Mouse (Mus musculus) lung, adult 2 months (tissue): ENCODE data around the gene Lmbrd2. TPM values are rescaled to one million over a fixed set of nuclear protein-coding genes. Genes with fewer than 3 reads are reported as not detected.
A peak's percentile ranks its signal among the peaks of the same experiment; 100 is the strongest.

Experiments used
- DNase-seq: peaks from one replicate; pipeline ENCODE4 v3.0.0; 2022
- H3K4me1 ChIP-seq: fragments of 200-500 bp; 2 replicates; pipeline ENCODE4 v1.6.1; 2011; ENCODE audit warnings: low read length; ENCODE audit not compliant: control insufficient read depth, insufficient read depth
- H3K4me3 ChIP-seq: fragments of 200-500 bp; replicated peaks from 2 replicates; pipeline ENCODE3; 2011; ENCODE audit warnings: low read depth, mild to moderate bottlenecking, control low read depth, low read length; ENCODE audit errors: extremely low read depth
- CTCF ChIP-seq: fragments of 200-500 bp; IDR thresholded peaks from 2 replicates; pipeline ENCODE4 v1.5.1; 2011; ENCODE audit warnings: mild to moderate bottlenecking, low read length, control low read depth; ENCODE audit not compliant: insufficient read depth
- POLR2A ChIP-seq: fragments of 200-500 bp; IDR thresholded peaks from 2 replicates; pipeline ENCODE4 v1.6.1; 2011; ENCODE audit warnings: low read depth, mild to moderate bottlenecking, control low read depth, low read length, borderline replicate concordance; ENCODE audit errors: extremely low read depth
- WGBS: fragments of 180-500 bp; shearing (Covaris S2); methylation state at CpG from one replicate; pipeline ENCODE4 v1.1.7; 2018; 5-methylcytosine and 5-hydroxymethylcytosine counted together
- polyA plus RNA-seq: library from polyadenylated mRNA; depleted of rRNA; stranded (reverse); fragments of >200 nt; gene quantifications from 2 replicates; pipeline ENCODE4 v1.2.3, GENCODE M21; 2012; rRNA removed

Lmbrd2 gene
- 7.5 and 15.3 TPM in 2 replicates for polyA plus RNA-seq

- Histone ChIP-seq H3K4me1 (peaks cover 8% of the 10 kb centered on the region), H3K4me3 (peak within 1 kb of the TSS; percentile 97)
- peak; percentile 95 for DNase-seq
- TF ChIP-seq CTCF, result no peak
- peak; percentile 65; the same call in 1 of the 2 replicates for TF ChIP-seq POLR2A
- WGBS, result under 1% methylated on average over 34 of the region's 34 CpGs
Observed at GRCm38 (mm10) chr15:9140252-9140680, at the start of gene Lmbrd2. Gene Lmbrd2, plus strand, starts transcription at chr15:9140550.

GRCm38 (mm10) chr15:9090662-9091061 is 49.7 kb upstream of the Lmbrd2 start:
- no peak for TF ChIP-seq POLR2A
- no peak for TF ChIP-seq CTCF
- Histone ChIP-seq H3K4me3 (no peak overlapping the region), H3K4me1 (no peaks in the 10 kb centered on the region; the same call in 1 of the 2 replicates)
- no peak for DNase-seq
- WGBS, result 75% methylated on average over 5 of the region's 5 CpGs

DNA sequence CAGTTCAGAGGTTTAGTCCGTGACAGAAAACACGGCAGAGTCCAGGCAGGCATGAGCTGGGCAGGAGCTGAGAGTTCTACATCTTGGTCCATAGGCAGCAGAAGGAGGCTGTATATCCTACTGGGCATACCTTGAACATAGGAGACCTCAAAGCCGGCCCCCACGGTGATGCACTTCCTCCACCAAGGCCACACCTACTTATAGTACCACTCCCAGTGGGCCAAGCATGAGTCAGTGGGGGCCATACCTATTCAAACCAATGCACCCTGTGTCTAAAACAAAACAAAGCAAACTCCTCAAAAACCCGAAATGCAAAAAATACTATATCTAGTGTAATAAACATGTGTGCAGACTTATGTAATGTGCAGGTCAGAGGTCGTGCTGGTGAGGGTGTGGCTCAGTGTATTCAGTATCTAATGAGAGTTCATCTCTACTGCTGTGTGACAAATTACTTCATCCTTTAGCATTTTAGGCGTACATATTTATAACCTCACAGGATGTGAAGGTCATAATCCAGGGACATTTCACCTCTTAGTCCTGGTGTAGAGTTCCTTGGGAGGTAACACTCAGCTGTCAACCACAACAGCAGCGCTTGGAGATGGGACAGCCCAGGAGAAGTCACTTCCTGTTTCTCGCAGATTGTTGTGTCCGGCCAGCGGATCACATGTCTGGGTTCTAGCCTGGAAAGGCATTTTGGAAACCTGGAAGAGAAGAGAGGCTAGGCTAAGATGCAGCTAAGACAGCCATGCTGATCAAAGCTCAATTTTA is 46.6 kb upstream of the Lmbrd2 start:
- H3K4me3 ChIP-seq, result no peak overlapping the region
- no peaks in the 10 kb centered on the region; the same call in 1 of the 2 replicates for H3K4me1 ChIP-seq
- 55% methylated on average over 11 of the region's 11 CpGs for WGBS
- TF ChIP-seq CTCF (no peak), POLR2A (no peak)
- no peak for DNase-seq

GRCm38 (mm10) chr15:9094366-9094750 is 46.0 kb upstream of the Lmbrd2 start:
- no peaks in the 10 kb centered on the region; the same call in 1 of the 2 replicates for H3K4me1 ChIP-seq
- TF ChIP-seq CTCF (no peak), POLR2A (no peak)
- peak; percentile 46 for DNase-seq
- 24% methylated on average over 13 of the region's 13 CpGs for WGBS
- H3K4me3 ChIP-seq, result peak overlapping the region; percentile 20

- 92% methylated on average over 4 of the region's 4 CpGs for WGBS
Observed at GRCm38 (mm10) chr15:9096865-9097264, 43.5 kb upstream of the Lmbrd2 start.

DNA sequence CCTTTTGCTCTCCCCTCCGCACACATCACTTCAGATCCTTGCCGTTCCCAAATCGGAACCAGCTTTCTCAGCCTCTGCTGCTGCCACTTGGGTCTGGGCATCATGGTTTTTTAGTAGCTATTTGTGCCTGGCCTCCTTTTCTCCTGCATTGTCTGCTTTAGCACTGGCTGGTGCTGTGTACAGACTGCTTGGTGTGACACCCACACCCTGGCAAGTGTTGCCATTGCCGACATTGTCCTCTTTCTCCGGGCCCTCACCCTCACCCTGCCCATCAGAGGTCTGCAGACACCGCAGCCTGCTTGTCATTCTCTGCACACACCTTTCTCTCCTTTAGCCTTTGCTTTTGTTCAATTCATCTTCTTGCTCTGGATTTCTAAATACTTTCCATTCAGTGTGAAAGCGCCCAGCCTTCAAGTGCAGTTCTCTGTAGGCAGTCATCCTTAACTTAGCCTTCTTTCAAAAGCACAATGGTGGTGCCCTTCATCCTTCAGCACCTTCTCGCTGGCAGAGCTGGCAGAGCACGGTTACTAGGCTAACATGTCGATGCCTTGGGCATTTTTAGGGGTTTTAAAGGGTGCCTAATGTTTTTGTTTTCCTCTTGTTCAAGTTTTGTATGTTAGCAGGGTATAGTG is 39.8 kb upstream of the Lmbrd2 start:
- no peak for DNase-seq
- no peak for TF ChIP-seq POLR2A
- TF ChIP-seq CTCF, result no peak
- 94% methylated on average over 10 of the region's 10 CpGs for WGBS

More at GRCm38 (mm10) chr15:9096865-9097264, 43.5 kb upstream of the Lmbrd2 start:
- no peak for TF ChIP-seq CTCF
- no peak for TF ChIP-seq POLR2A
- Histone ChIP-seq H3K4me1 (no peaks in the 10 kb centered on the region; the same call in 1 of the 2 replicates), H3K4me3 (no peak overlapping the region)
- DNase-seq, result no peak

DNA sequence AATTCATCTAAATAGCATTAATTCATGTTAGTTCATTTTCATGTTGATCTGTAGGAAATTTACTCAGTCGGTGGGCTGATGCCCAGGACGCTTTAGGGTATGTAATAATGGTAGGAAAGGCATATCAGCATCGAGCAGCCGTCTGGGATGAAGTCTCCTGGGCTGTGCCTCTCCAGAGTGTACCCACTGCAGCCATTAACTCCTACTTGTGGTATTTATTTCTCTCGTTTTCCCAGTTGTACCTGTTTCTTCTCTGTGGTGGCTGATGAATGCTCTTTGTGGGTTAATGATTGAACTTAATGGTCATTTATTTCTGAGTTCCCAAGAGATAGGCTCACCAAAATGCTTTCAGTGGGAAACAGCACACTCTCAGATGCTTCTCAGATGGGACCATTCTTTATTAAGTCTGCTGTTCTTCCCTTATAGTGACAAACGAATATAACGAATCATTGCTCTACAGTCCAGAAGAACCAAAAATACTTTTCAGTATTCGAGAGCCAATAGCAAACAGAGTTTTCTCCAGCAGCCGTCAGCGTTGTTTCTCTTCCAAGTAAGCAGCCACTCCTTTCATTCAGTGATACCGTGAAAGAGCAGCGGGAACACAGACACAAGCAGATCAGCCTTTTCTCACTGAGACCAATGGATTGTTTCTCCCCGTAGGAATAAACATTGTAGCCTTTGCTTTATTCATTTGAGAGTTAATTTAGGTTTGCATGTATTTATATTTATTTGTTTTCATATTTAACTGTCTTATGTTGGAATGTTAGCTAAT is 33.9 kb upstream of the Lmbrd2 start:
- TF ChIP-seq POLR2A, result no peak
- no peak for TF ChIP-seq CTCF
- H3K4me1 ChIP-seq, result no peaks in the 10 kb centered on the region
- H3K4me3 ChIP-seq, result no peak overlapping the region
- 76% methylated on average over 13 of the region's 13 CpGs for whole genome bisulfite sequencing
- DNase-seq, result no peak

More for the DNA sequence above, 39.8 kb upstream of the Lmbrd2 start:
- H3K4me1 ChIP-seq, result no peaks in the 10 kb centered on the region
- no peak overlapping the region for H3K4me3 ChIP-seq

DNA sequence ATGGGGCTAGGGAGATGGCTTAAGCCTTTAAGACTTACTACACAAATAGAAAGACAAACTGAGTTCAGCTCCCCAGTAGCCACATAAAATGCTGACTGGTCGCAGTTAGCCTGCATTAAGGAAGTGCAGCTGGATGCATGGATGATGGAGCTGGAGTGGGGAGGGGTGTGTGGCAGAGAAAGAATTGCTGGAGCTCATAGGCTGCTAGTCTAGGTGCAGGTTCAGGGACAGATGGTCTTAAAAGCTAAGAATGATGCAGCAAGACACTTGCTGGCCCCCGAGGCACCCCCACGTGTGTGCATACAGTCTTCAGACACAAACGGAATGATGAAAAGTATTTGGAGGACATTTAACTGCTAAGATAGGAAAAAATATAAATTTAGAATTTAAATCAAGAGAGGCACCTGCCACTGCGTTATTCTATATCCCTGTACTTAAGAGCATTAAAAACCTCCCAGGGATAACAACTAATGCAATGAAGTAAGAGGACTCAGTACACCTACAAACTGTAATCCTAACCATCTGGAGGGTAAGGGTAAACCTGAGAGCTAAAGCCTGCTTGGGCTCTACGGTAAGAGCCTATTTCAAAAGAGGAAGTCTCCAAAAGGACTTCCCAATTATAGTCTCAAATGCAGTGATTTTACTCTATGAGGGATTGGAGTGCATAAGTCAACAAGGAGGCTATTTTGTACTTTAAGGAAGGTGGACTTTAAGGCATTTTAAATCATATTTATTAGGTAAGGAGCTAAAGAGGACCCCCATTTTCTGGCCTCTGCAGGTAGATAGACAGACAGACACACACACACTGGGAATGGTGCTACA is 29.6 kb upstream of the Lmbrd2 start:
- TF ChIP-seq POLR2A, result no peak
- no peak for TF ChIP-seq CTCF
- DNase-seq, result no peak
- Histone ChIP-seq H3K4me3 (no peak overlapping the region), H3K4me1 (no peaks in the 10 kb centered on the region)
- WGBS, result 74% methylated on average over 6 of the region's 6 CpGs

GRCm38 (mm10) chr15:9111648-9112047 is 28.7 kb upstream of the Lmbrd2 start:
- Histone ChIP-seq H3K4me1 (no peaks in the 10 kb centered on the region), H3K4me3 (no peak overlapping the region)
- no peak for DNase-seq
- TF ChIP-seq POLR2A (no peak), CTCF (no peak)
- WGBS, result 69% methylated on average over 3 of the region's 3 CpGs
